ENCODE assay signal across 8 mouse cellular contexts in genomic region chr1:75180105-75180590, GRCm38 (mm10). TPM values are rescaled to one million over a fixed set of nuclear protein-coding genes. Genes with fewer than 3 reads are reported as not detected.
DNase-seq lines count a peak whose midpoint lies in the region; ATAC-seq and TF ChIP-seq lines count a peak whose summit lies in the region.

Abcb6 (minus strand) TSS chr1:75180392.

- peak; percentile 77 for TF ChIP-seq POLR2A in CH12.LX (IDR thresholded peaks at IDR 0.05; ENCODE audit: low read depth, low read length)

- H3K27ac ChIP-seq in CH12.LX (ENCODE audit: insufficient read depth, low read depth), result no peak within 1 kb of the TSS
- peak within 1 kb of the TSS; percentile 56 for H3K27ac ChIP-seq in forebrain, embryonic 12.5 days
- 0 out of 2 replicates have a peak within 1 kb of the TSS, but pooled peaks have one; percentile 8 for H3K27ac ChIP-seq in heart, postnatal 0 days (ENCODE audit: low read depth)
- peak within 1 kb of the TSS; percentile 98 for H3K27ac ChIP-seq in liver, embryonic 16.5 days (ENCODE audit: low read length)
- peak within 1 kb of the TSS; percentile 52 for H3K27ac ChIP-seq in neural tube, embryonic 14.5 days (ENCODE audit: low read depth, low read length)

- H3K79me2 ChIP-seq in CH12.LX (replicated peaks; ENCODE audit: control insufficient read depth, extremely low read depth, insufficient read depth, poor library complexity, severe bottlenecking), result no peaks in the 10 kb centered on the region

- H3K4me2 ChIP-seq in CH12.LX (ENCODE audit: insufficient read depth, low read depth, poor library complexity, severe bottlenecking), result peak within 1 kb of the TSS; percentile 63
- peak within 1 kb of the TSS; percentile 99 for H3K4me2 ChIP-seq in forebrain, embryonic 12.5 days
- peak within 1 kb of the TSS; percentile 90 for H3K4me2 ChIP-seq in heart, postnatal 0 days (ENCODE audit: low read depth, low read length)
- H3K4me2 ChIP-seq in liver, embryonic 16.5 days (ENCODE audit: low read depth, low read length), result peak within 1 kb of the TSS; percentile 89
- H3K4me2 ChIP-seq in neural tube, embryonic 14.5 days (ENCODE audit: low read depth, low read length), result peak within 1 kb of the TSS; percentile 100

- TF ChIP-seq EP300 in CH12.LX (IDR thresholded peaks at IDR 0.05; ENCODE audit: low read length), result no peak
- TF ChIP-seq EP300 in heart, postnatal 0 days (IDR thresholded peaks at IDR 0.05; ENCODE audit: low read depth), result 0 out of 2 replicates have a peak, but pooled peaks have one; percentile 37

- peak within 1 kb of the TSS; percentile 63 to 80 (median 76) for H3K4me3 ChIP-seq in CH12.LX (replicated peaks in 1 of 3; ENCODE audit: low read depth in 2 of 3, low read length in 2 of 3, poor library complexity in 1 of 3)
- peak within 1 kb of the TSS; percentile 60 for H3K4me3 ChIP-seq in forebrain, embryonic 12.5 days (replicated peaks)
- H3K4me3 ChIP-seq in heart, postnatal 0 days (ENCODE audit: low read depth, low read length), result peak within 1 kb of the TSS; percentile 55
- H3K4me3 ChIP-seq in liver, embryonic 16.5 days (ENCODE audit: low read depth, low read length), result peak within 1 kb of the TSS; percentile 74
- peak within 1 kb of the TSS; percentile 55 for H3K4me3 ChIP-seq in neural tube, embryonic 14.5 days (ENCODE audit: low read depth, low read length)

- peak; percentile 94 for DNase-seq in CH12.LX (ENCODE audit: extremely low read depth)
- peak; percentile 95 for DNase-seq in c-Kit-positive CD71-positive TER-119-negative erythroid progenitor cells, embryonic 14.5 days (ENCODE audit: low read depth)
- DNase-seq in heart, postnatal 0 days (ENCODE audit: low spot score), result peak; percentile 91
- peak; percentile 93 to 96 for DNase-seq in kidney, postnatal 4 days
- peak; percentile 93 for DNase-seq in testis, postnatal 10 days (ENCODE audit: low spot score)

- peak; percentile 94 for ATAC-seq in forebrain, embryonic 12.5 days (ENCODE audit: low FRiP score)
- ATAC-seq in heart, postnatal 0 days (ENCODE audit: insufficient read depth, low read depth), result peak; percentile 92
- peak; percentile 91 for ATAC-seq in liver, embryonic 16.5 days (ENCODE audit: low read depth)
- ATAC-seq in neural tube, embryonic 14.5 days (ENCODE audit: low read depth), result peak; percentile 95

- WGBS in forebrain, embryonic 12.5 days, result 0% methylated on average over 31 of the region's 31 CpGs
- WGBS in heart, postnatal 0 days, result under 1% methylated on average over 31 of the region's 31 CpGs
- WGBS in liver, embryonic 16.5 days (ENCODE audit: insufficient replicate concordance), result under 1% methylated on average over 31 of the region's 31 CpGs
- WGBS in neural tube, embryonic 14.5 days, result 0% methylated on average over 31 of the region's 31 CpGs

- peaks cover 44 to 73% of the 10 kb centered on the region in 2 experiments for H3K36me3 ChIP-seq in CH12.LX (replicated peaks in 1 of 2; ENCODE audit: control insufficient read depth in 1 of 2, insufficient read depth in 1 of 2, low read length in 1 of 2)
- H3K36me3 ChIP-seq in forebrain, embryonic 12.5 days (replicated peaks), result peaks cover 53% of the 10 kb centered on the region
- peaks cover 50% of the 10 kb centered on the region for H3K36me3 ChIP-seq in heart, postnatal 0 days (replicated peaks; ENCODE audit: control insufficient read depth, insufficient read depth, low read length)
- peaks cover 68% of the 10 kb centered on the region for H3K36me3 ChIP-seq in liver, embryonic 16.5 days (ENCODE audit: control insufficient read depth, insufficient read depth)
- H3K36me3 ChIP-seq in neural tube, embryonic 14.5 days (ENCODE audit: control insufficient read depth, insufficient read depth, low read length), result peaks cover 29% of the 10 kb centered on the region

- peak within 1 kb of the TSS; percentile 59; the same call in 1 of the 2 replicates for H3K9ac ChIP-seq in CH12.LX (ENCODE audit: insufficient read depth, low read depth)
- peak within 1 kb of the TSS; percentile 74 for H3K9ac ChIP-seq in forebrain, embryonic 12.5 days
- H3K9ac ChIP-seq in heart, postnatal 0 days (replicated peaks; ENCODE audit: low read depth, low read length), result peak within 1 kb of the TSS; percentile 27
- H3K9ac ChIP-seq in liver, embryonic 16.5 days (ENCODE audit: low read depth, low read length), result peak within 1 kb of the TSS; percentile 85
- H3K9ac ChIP-seq in neural tube, embryonic 14.5 days (replicated peaks; ENCODE audit: low read depth, low read length), result peak within 1 kb of the TSS; percentile 67

- H3K27me3 ChIP-seq in CH12.LX (replicated peaks), result no peaks in the 10 kb centered on the region
- H3K27me3 ChIP-seq in forebrain, embryonic 12.5 days, result no peaks in the 10 kb centered on the region
- H3K27me3 ChIP-seq in heart, postnatal 0 days (ENCODE audit: control insufficient read depth, insufficient read depth, low read length), result no peaks in the 10 kb centered on the region
- H3K27me3 ChIP-seq in liver, embryonic 16.5 days (ENCODE audit: control insufficient read depth, insufficient read depth, low read depth, low read length), result no peaks in the 10 kb centered on the region
- no peaks in the 10 kb centered on the region for H3K27me3 ChIP-seq in neural tube, embryonic 14.5 days (ENCODE audit: control insufficient read depth, insufficient read depth, low read length)

- TF ChIP-seq RAD21 in CH12.LX (IDR thresholded peaks at IDR 0.05; ENCODE audit: low read depth, low read length), result no peak

- dilution Hi-C loops in CH12.LX (cut with MboI; ENCODE audit: extremely low pct_ligation_motif_present, extremely low pct_unique_long_range_greater_than_20kb, low sequenced_read_pairs), result no loop called here

- TF ChIP-seq CTCF in CH12.LX (conservative IDR thresholded peaks at IDR 0.05 in 1 of 2, IDR thresholded peaks at IDR 0.05 in 1 of 2; ENCODE audit: low read depth in 2 of 2, low read length in 2 of 2), result no peak
- TF ChIP-seq CTCF in heart, postnatal 0 days (IDR thresholded peaks at IDR 0.05; ENCODE audit: low read depth), result no peak

- peaks cover 3% of the 10 kb centered on the region for H3K9me3 ChIP-seq in CH12.LX (replicated peaks; ENCODE audit: low read length)
- no peaks in the 10 kb centered on the region for H3K9me3 ChIP-seq in forebrain, embryonic 12.5 days
- H3K9me3 ChIP-seq in heart, postnatal 0 days (replicated peaks; ENCODE audit: control insufficient read depth, low read length), result no peaks in the 10 kb centered on the region
- H3K9me3 ChIP-seq in liver, embryonic 16.5 days (replicated peaks; ENCODE audit: control insufficient read depth, low read length), result no peaks in the 10 kb centered on the region
- H3K9me3 ChIP-seq in neural tube, embryonic 14.5 days (ENCODE audit: control insufficient read depth, low read length), result no peaks in the 10 kb centered on the region

- in situ Hi-C loops in CH12.LX (cut with MboI; ENCODE audit: low pct_ligation_motif_present, low pct_unique_long_range_greater_than_20kb, low sequenced_read_pairs), result no loop called here

- peaks cover 0 to 20% of the 10 kb centered on the region in 2 experiments; a peak in 3 of 4 replicates for H3K4me1 ChIP-seq in CH12.LX (ENCODE audit: control insufficient read depth in 1 of 2, insufficient read depth in 2 of 2)
- peaks cover 23% of the 10 kb centered on the region for H3K4me1 ChIP-seq in forebrain, embryonic 12.5 days
- peaks cover 9% of the 10 kb centered on the region; the same call in 1 of the 2 replicates for H3K4me1 ChIP-seq in heart, postnatal 0 days (ENCODE audit: control insufficient read depth, insufficient read depth)
- H3K4me1 ChIP-seq in liver, embryonic 16.5 days (ENCODE audit: control insufficient read depth, low read depth, low read length), result peaks cover 23% of the 10 kb centered on the region
- peaks cover 15% of the 10 kb centered on the region; the same call in 1 of the 2 replicates for H3K4me1 ChIP-seq in neural tube, embryonic 14.5 days (ENCODE audit: control insufficient read depth, insufficient read depth, low read length)

TF ChIP-seq in CH12.LX, 34 proteins besides CTCF, POLR2A, EP300 and RAD21:
- TF ChIP-seq KAT2A (IDR thresholded peaks at IDR 0.05; ENCODE audit: insufficient replicate concordance, low read length), result no peak
- no peak for TF ChIP-seq SMC3 (IDR thresholded peaks at IDR 0.05; ENCODE audit: low read depth, low read length)
- TF ChIP-seq MAX (IDR thresholded peaks at IDR 0.05; ENCODE audit: low read length), result peak; percentile 82
- no peak for TF ChIP-seq JUND (conservative IDR thresholded peaks at IDR 0.05; ENCODE audit: low read depth, low read length)
- peak; percentile 58; the same call in 1 of the 2 replicates for TF ChIP-seq ELF1 (IDR thresholded peaks at IDR 0.05; ENCODE audit: low read depth, low read length)
- peak; percentile 93; the same call in 1 of the 2 replicates for TF ChIP-seq E2F4 (IDR thresholded peaks at IDR 0.05; ENCODE audit: insufficient replicate concordance, low read depth, low read length)
- TF ChIP-seq NRF1 (IDR thresholded peaks at IDR 0.05; ENCODE audit: low read depth, low read length), result peak; percentile 70
- peak; percentile 58 for TF ChIP-seq HCFC1 (IDR thresholded peaks at IDR 0.05; ENCODE audit: low read depth, low read length)
- TF ChIP-seq USF1 (IDR thresholded peaks at IDR 0.05; ENCODE audit: low read depth, low read length), result peak; percentile 89
- TF ChIP-seq ETS1 (conservative IDR thresholded peaks at IDR 0.05; ENCODE audit: low read depth, low read length), result no peak
- no peak for TF ChIP-seq ZC3H11A (IDR thresholded peaks at IDR 0.05; ENCODE audit: low read depth, low read length)
- TF ChIP-seq ZMIZ1 (IDR thresholded peaks at IDR 0.05; ENCODE audit: low read depth, low read length), result no peak
- no peak for TF ChIP-seq BHLHE40 (IDR thresholded peaks at IDR 0.05; ENCODE audit: low read depth, low read length)
- TF ChIP-seq NELFE (IDR thresholded peaks at IDR 0.05; ENCODE audit: low read depth, low read length), result peak; percentile 51; the same call in 1 of the 2 replicates
- TF ChIP-seq USF2 (conservative IDR thresholded peaks at IDR 0.05; ENCODE audit: low read depth, low read length), result peak; percentile 84
- peak; percentile 82; the same call in 1 of the 2 replicates for TF ChIP-seq MXI1 (IDR thresholded peaks at IDR 0.05; ENCODE audit: low read depth, low read length)
- TF ChIP-seq TCF12 (IDR thresholded peaks at IDR 0.05; ENCODE audit: low read depth, low read length), result 0 out of 2 replicates have a peak, but pooled peaks have one; percentile 43

RNA-seq across cellular contexts. Expression of gene Abcb6, which starts in this region (rescaled TPM):
- total RNA-seq in CH12.LX (2012; rRNA removed) (26.0 and 29.0 TPM in 2 replicates), CH12.LX (2014; rRNA removed) (15.5 and 20.1 TPM in 2 replicates)
- polyA plus RNA-seq in CH12.LX (2012; ENCODE audit: insufficient read length, low read depth), result 19.2 and 22.3 TPM in 2 replicates
- polyA plus RNA-seq in forebrain, embryonic 12.5 days (2016; fragmentation: Nextera tagmentation; extraction: Ambion mirVana), result 30.8 and 36.3 TPM in 2 replicates
- 22.0 and 36.0 TPM in 2 replicates for total RNA-seq in heart, postnatal 0 days (2014; rRNA removed; ENCODE audit: low replicate concordance)
- polyA plus RNA-seq in heart, postnatal 0 days (2015; fragmentation: Nextera tagmentation; extraction: Ambion mirVana), result 15.9 and 17.6 TPM in 2 replicates
- 55.5 and 56.5 TPM in 2 replicates for polyA plus RNA-seq in liver, embryonic 16.5 days (2015; fragmentation: Nextera tagmentation; extraction: Ambion mirVana)
- polyA plus RNA-seq in neural tube, embryonic 14.5 days (2014; fragmentation: Nextera tagmentation; extraction: Ambion mirVana), result 38.3 and 49.1 TPM in 2 replicates

Comparison
In these comparisons a context has a peak if more than half of its experiments do, and no peak if none do; other contexts are left out.
1. H3K9ac ChIP-seq: peak in every context shown above with its lines; median percentile 85 in liver, embryonic 16.5 days; 74 in forebrain, embryonic 12.5 days; 67 in neural tube, embryonic 14.5 days; 59 in CH12.LX; 27 in heart, postnatal 0 days.